Mouse (Mus musculus) ES-Bruce4 (cell line): ENCODE data around the gene Vamp2.

Experiments
- CTCF ChIP-seq: IDR thresholded peaks from one replicate; pipeline ENCODE4 v1.8.1; 2011; ENCODE audit warnings: low read depth, low read length
- EP300 ChIP-seq: IDR thresholded peaks from 2 replicates; pipeline ENCODE4 v1.6.1; 2011; ENCODE audit warnings: low read depth, low read length; ENCODE audit not compliant: insufficient read depth
- POLR2A ChIP-seq: IDR thresholded peaks from one replicate; pipeline ENCODE4 v1.8.1; 2011; ENCODE audit warnings: low read length; ENCODE audit not compliant: insufficient read depth

DNA sequence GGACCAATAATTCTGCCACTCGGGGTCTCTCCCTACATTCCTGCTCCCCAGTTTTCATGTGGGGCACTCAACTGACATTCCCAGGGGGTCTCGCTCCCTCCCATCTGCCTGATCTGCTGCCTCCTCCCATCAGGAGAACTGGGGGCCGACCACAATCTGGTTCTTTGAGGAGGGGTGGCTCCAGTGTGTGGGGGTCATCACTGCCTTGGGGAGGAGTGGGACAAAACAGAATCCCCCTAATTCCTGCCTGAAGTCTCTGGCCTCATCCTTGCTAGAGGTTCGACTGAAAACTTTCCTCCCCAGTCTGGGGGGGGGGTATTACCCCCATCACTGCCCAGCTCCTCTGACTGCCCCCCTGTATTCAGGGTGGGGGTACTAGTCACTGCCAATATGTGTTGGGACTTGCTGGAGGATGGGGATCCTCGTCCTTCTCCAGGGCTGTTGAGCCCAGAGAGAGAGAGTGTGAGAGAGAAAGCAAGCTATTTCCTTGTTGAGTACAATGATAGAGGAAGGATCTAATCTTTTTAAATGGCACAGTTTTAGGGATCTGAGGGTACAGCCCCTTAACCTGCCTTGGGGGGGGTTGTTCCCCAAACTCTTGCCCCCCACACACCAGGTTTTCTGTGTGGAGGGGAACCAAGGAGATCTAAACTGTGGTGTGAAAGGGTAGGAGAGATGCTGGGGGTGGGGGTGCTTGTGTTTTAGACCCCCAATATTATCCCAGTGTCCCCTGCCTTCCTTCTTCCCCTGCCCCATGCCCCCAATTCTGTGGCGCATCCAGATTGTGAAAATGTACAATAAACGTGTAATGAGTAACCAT lies 3.5 kb downstream of the Vamp2 start:
- no peak for TF ChIP-seq EP300
- TF ChIP-seq CTCF = no peak
- TF ChIP-seq POLR2A = no peak
